Mouse (Mus musculus) Patski (cell line): ENCODE data around the gene Gm10300. TPM values are rescaled to one million over a fixed set of nuclear protein-coding genes. Genes with fewer than 3 reads are reported as not detected.
A peak's percentile ranks its signal among the peaks of the same experiment; 100 is the strongest.

Source experiments
- ATAC-seq: fragments of 100-300 bp; one replicate; pipeline ENCODE4 v1.8.0; 2021
- CTCF ChIA-PET: fragments of 350-600 bp; sonication (Branson Sonifier 250); formaldehyde crosslinking; loops from one replicate; lab custom pipeline; 2022; ENCODE audit warnings: inconsistent platforms; lab: Charles Lee
- POLR2A ChIA-PET: fragments of 350-600 bp; sonication (Branson Sonifier 250); formaldehyde crosslinking; loops from one replicate; lab custom pipeline; 2022; ENCODE audit warnings: antibody characterized with exemption, inconsistent platforms; lab: Charles Lee
- DNase-seq: peaks from one replicate; pipeline ENCODE4 v3.0.0-alpha.2; 2011; ENCODE audit warnings: low read depth, low spot score
- H3K27me3 ChIP-seq: fragments of 371-371 bp; one replicate; pipeline ENCODE4 v1.5.1; 2021
- CTCF ChIP-seq: fragments of 100-300 bp; IDR thresholded peaks from one replicate; pipeline ENCODE4 v1.5.1; 2021
- in situ Hi-C: fragments of 300-500 bp; cut with MboI; formaldehyde crosslinking; loops from 3 replicates; pipeline ENCODE4 v1.11.1; 2018; ENCODE audit warnings: low pct_unique_long_range_greater_than_20kb, mixed read lengths
- polyA plus RNA-seq: library from polyadenylated mRNA; unstranded; gene quantifications from one replicate; pipeline ENCODE4 v1.2.3, GENCODE M21; 2021

Gene Gm10300
- polyA plus RNA-seq, 1 experiment from 2014 or later, result 0.21 TPM

DNA sequence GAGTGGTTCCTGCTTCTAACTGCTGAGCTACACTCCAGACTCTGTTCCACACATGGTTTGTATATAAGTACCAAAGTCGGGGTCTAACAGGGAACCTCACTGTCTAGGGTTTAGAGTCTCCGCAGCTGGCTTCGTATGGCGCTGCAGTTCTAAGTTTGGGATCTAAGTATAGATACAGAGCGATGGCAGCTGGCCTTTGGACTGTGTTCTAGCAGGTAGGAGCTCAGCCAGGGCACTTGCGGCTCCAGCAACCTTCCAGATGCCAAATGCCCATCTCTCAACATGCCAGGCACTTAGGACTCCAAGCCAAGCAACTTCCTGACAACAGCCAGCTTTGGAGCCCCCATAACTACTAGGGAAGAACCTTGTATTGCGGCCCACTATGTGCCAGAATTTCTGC, 33.7 kb downstream of the Gm10300 start:
- DNase-seq, result no peak
- in situ Hi-C loops, result no loop called here
- ATAC-seq, result no peak
- no peaks in the 10 kb centered on the region for H3K27me3 ChIP-seq
- no peak for TF ChIP-seq CTCF
- ChIA-PET POLR2A (no interaction called here), CTCF (interaction anchor here (0.8 kb wide), 1 partner anchor 63 kb away, joined by 3 read pairs; no protein-coding TSS in a partner anchor)

DNA sequence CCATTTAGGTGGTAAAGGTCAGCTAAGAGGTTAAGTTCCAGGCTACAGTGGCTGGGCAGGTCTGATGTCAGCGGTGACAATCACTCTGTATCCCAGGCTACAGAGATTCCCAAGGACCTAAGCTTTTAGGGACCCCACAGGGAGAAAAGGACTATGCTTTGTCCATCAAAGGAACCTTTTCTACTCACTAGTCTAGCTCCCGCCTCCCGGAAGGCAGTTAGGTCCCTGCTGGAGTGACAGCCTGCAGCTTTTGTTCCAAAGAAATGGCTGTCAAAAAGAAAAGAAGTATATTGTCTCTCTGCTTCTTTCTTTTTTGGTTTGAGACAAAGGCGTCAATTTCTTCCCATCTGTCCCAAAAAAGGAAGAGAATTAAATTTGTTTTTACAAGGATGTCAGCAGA, 36.7 kb downstream of the Gm10300 start:
- POLR2A ChIA-PET, result no interaction called here
- in situ Hi-C loops, result no loop called here

DNA sequence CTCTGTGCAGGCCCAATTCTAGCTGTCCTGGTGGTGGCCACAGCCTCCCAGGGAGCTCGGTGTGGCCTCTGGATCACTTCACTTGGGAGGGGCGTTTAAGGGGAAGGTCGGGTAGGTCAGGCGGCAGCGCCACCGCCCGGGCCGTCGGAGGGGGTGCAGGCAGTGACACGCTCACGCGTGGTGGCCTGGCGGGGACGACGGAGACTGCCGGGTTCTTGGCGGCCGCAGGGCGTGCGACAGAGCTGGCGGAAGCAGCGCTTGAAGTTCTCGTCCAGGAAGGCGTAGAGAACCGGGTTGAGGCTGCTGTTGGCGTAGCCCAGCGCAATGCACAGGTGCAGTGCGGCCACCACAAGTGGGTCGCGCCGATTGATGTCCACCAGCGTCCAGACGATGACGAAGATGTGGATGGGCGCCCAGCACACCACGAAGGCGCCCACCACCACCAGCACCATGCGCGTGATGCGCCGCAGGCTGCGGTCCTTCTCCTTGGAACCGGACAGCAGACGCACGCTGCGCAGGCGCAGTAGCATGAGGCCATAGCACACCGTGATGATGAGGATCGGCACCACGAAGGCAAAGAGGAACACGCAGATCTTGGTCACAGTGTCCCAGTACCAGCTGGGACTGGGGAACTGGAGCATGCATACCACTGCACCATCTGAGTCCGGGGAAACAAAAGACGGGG, 39.1 kb downstream of the Gm10300 start:
- H3K27me3 ChIP-seq, result no peaks in the 10 kb centered on the region
- no peak for DNase-seq
- ChIA-PET POLR2A (no interaction called here), CTCF (no interaction called here)
- TF ChIP-seq CTCF, result no peak
- in situ Hi-C loops, result no loop called here
- ATAC-seq, result no peak

More for the DNA sequence above, 36.7 kb downstream of the Gm10300 start:
- no peaks in the 10 kb centered on the region for H3K27me3 ChIP-seq
- CTCF ChIA-PET, result no interaction called here
- ATAC-seq, result no peak
- TF ChIP-seq CTCF, result no peak
- no peak for DNase-seq

DNA sequence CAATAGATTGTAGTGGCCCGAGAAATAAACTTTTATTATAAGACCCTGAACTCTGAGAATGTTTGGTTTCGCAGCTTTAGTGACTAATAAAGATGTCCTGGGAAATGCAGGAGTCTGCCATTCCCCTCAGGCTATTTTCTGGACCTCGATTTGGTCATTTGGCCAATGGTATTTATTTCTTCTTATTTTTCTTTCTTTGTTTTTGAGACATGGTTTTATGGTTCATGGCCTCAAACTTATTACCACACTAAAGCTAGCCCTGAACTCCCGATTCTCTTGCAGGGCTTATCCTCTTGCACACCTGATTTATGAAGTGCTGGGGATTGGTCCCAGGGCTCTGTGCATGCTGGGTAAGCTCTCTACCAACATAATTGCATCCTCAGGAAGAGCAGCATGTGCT, 41.8 kb downstream of the Gm10300 start:
- TF ChIP-seq CTCF, result no peak
- in situ Hi-C loops, result no loop called here
- ChIA-PET CTCF (no interaction called here), POLR2A (no interaction called here)
- ATAC-seq, result peak; percentile 54
- peak; percentile 83 for DNase-seq
- H3K27me3 ChIP-seq, result no peaks in the 10 kb centered on the region

- ATAC-seq, result no peak
- no peaks in the 10 kb centered on the region for H3K27me3 ChIP-seq
- no peak for TF ChIP-seq CTCF
- in situ Hi-C loops, result no loop called here
- no peak for DNase-seq
- CTCF ChIA-PET, result interaction anchor here (0.7 kb wide), 1 partner anchor 21 kb away, joined by 3 read pairs; no protein-coding TSS in a partner anchor
- POLR2A ChIA-PET, result interaction anchor here (0.6 kb wide), 1 partner anchor 205 kb away, joined by 9 read pairs; no protein-coding TSS in a partner anchor
Measured at GRCm38 (mm10) chr4:132119566-132119965, 45.1 kb downstream of the Gm10300 start.

- POLR2A ChIA-PET, result no interaction called here
Measured at GRCm38 (mm10) chr4:132121674-132122073, 47.2 kb downstream of the Gm10300 start.

GRCm38 (mm10) chr4:132123166-132123565, 48.7 kb downstream of the Gm10300 start:
- ChIA-PET POLR2A (no interaction called here), CTCF (no interaction called here)
- ATAC-seq (no peak), DNase-seq (no peak)
- no peak for TF ChIP-seq CTCF
- no peaks in the 10 kb centered on the region for H3K27me3 ChIP-seq
- in situ Hi-C loops, result no loop called here

More at GRCm38 (mm10) chr4:132121674-132122073, 47.2 kb downstream of the Gm10300 start:
- TF ChIP-seq CTCF, result no peak
- DNase-seq (no peak), ATAC-seq (no peak)
- CTCF ChIA-PET, result no interaction called here
- H3K27me3 ChIP-seq, result no peaks in the 10 kb centered on the region
- in situ Hi-C loops, result no loop called here

Other genes starting within 250 kb of the Gm10300 start
- gene Ptpru, start 236.4 kb upstream of the Gm10300 start, polyA plus RNA-seq, result 0.63 TPM
- 17.0 TPM for gene Mecr, start 231.2 kb upstream of the Gm10300 start, polyA plus RNA-seq
- 49.5 TPM for gene Srsf4, start 201.1 kb upstream of the Gm10300 start, polyA plus RNA-seq
- gene Tmem200b, start 152.9 kb upstream of the Gm10300 start, polyA plus RNA-seq, result not detected
- 53.5 TPM for gene Epb41, start 624 bp downstream of the Gm10300 start, polyA plus RNA-seq
- gene Oprd1, start 69.8 kb downstream of the Gm10300 start, polyA plus RNA-seq, result not detected
- 35.5 TPM for gene Ythdf2, start 137.6 kb downstream of the Gm10300 start, polyA plus RNA-seq
- 14.0 TPM for gene Gmeb1, start 186.9 kb downstream of the Gm10300 start, polyA plus RNA-seq
- gene Taf12, start 199.7 kb downstream of the Gm10300 start, polyA plus RNA-seq, result 19.1 TPM
- gene Rab42, start 228.7 kb downstream of the Gm10300 start, polyA plus RNA-seq, result not detected